Mouse (Mus musculus): ENCODE results near the gene Sco2. TPM values are rescaled to one million over a fixed set of nuclear protein-coding genes. Genes with fewer than 3 reads are reported as not detected.

Gene Sco2
- total and polyA plus RNA-seq, 3 experiments: 17.1 to 34.7 (median 27.2) TPM

GRCm38 (mm10) chr15:89377362-89377761, 3.7 kb upstream of the Sco2 start:
- Histone ChIP-seq H3K79me2 (replicated peaks; ENCODE audit: control insufficient read depth, extremely low read depth, insufficient read depth, poor library complexity, severe bottlenecking) (no peaks in the 10 kb centered on the region), H3K36me3 (replicated peaks in 1 of 2; ENCODE audit: control insufficient read depth in 1 of 2, insufficient read depth in 1 of 2, low read length in 1 of 2) (peaks cover 3 to 5% of the 10 kb centered on the region in 2 experiments), H3K4me3 (replicated peaks in 1 of 3; ENCODE audit: low read depth in 2 of 3, low read length in 2 of 3, poor library complexity in 1 of 3) (no peak overlapping the region), H3K4me2 (ENCODE audit: insufficient read depth, low read depth, poor library complexity, severe bottlenecking) (no peak overlapping the region), H3K27me3 (replicated peaks) (peaks cover 5% of the 10 kb centered on the region), H3K4me1 (ENCODE audit: control insufficient read depth in 1 of 2, insufficient read depth in 2 of 2) (peaks cover 0 to 17% of the 10 kb centered on the region in 2 experiments; a peak in 2 of 4 replicates), H3K9me3 (replicated peaks; ENCODE audit: low read length) (peaks cover 13% of the 10 kb centered on the region), H3K9ac (ENCODE audit: insufficient read depth, low read depth) (no peak overlapping the region), H3K27ac (ENCODE audit: insufficient read depth, low read depth) (no peak overlapping the region)
- no peak for TF ChIP-seq ZNF384 (IDR thresholded peaks at IDR 0.05; ENCODE audit: low read depth, low read length)
- no peak for TF ChIP-seq CTCF (conservative IDR thresholded peaks at IDR 0.05 in 1 of 2, IDR thresholded peaks at IDR 0.05 in 1 of 2; ENCODE audit: low read depth in 2 of 2, low read length in 2 of 2)
- TF ChIP-seq POLR2AphosphoS2 (IDR thresholded peaks at IDR 0.05; ENCODE audit: low read depth, low read length): no peak
- no peak for TF ChIP-seq CHD2 (IDR thresholded peaks at IDR 0.05; ENCODE audit: low read length)
- no peak for TF ChIP-seq POLR2A (IDR thresholded peaks at IDR 0.05; ENCODE audit: low read depth, low read length)
- TF ChIP-seq MAFK (IDR thresholded peaks at IDR 0.05; ENCODE audit: insufficient replicate concordance, low read length): no peak
- no peak for TF ChIP-seq MAZ (IDR thresholded peaks at IDR 0.05; ENCODE audit: low read depth, low read length)
- TF ChIP-seq SIN3A (IDR thresholded peaks at IDR 0.05; ENCODE audit: low read length): no peak
- no peak for TF ChIP-seq ELF1 (IDR thresholded peaks at IDR 0.05; ENCODE audit: low read depth, low read length)
- no peak for TF ChIP-seq IRF4 (IDR thresholded peaks at IDR 0.05; ENCODE audit: low read depth, low read length)
- TF ChIP-seq MAX (IDR thresholded peaks at IDR 0.05; ENCODE audit: low read length): no peak
- TF ChIP-seq USF2 (conservative IDR thresholded peaks at IDR 0.05; ENCODE audit: low read depth, low read length): no peak
- TF ChIP-seq MYC (IDR thresholded peaks at IDR 0.05; ENCODE audit: low read depth, low read length): no peak
- no peak for TF ChIP-seq RCOR1 (conservative IDR thresholded peaks at IDR 0.05; ENCODE audit: low read depth, low read length)
- TF ChIP-seq ETS1 (conservative IDR thresholded peaks at IDR 0.05; ENCODE audit: low read depth, low read length): no peak
- no peak for TF ChIP-seq JUND (conservative IDR thresholded peaks at IDR 0.05; ENCODE audit: low read depth, low read length)
- no peak for DNase-seq (ENCODE audit: extremely low read depth)
- in situ Hi-C loops (cut with MboI; ENCODE audit: low pct_ligation_motif_present, low pct_unique_long_range_greater_than_20kb, low sequenced_read_pairs): no loop called here
- dilution Hi-C loops (cut with MboI; ENCODE audit: extremely low pct_ligation_motif_present, extremely low pct_unique_long_range_greater_than_20kb, low sequenced_read_pairs): no loop called here

GRCm38 (mm10) chr15:89376957-89377356, 3.3 kb upstream of the Sco2 start, which contains the start of gene Tymp:
TSS of gene Tymp (minus strand) at chr15:89377039.
- H3K4me3 ChIP-seq (replicated peaks in 1 of 3; ENCODE audit: low read depth in 2 of 3, low read length in 2 of 3, poor library complexity in 1 of 3): no peak within 1 kb of the TSS
- DNase-seq (ENCODE audit: extremely low read depth): no peak
- peaks cover 7 to 9% of the 10 kb centered on the region in 2 experiments for H3K36me3 ChIP-seq (replicated peaks in 1 of 2; ENCODE audit: control insufficient read depth in 1 of 2, insufficient read depth in 1 of 2, low read length in 1 of 2)
- TF ChIP-seq CHD1 (IDR thresholded peaks at IDR 0.05; ENCODE audit: low read depth, low read length) (no peak), TBP (conservative IDR thresholded peaks at IDR 0.05; ENCODE audit: low read depth, low read length) (no peak), PAX5 (IDR thresholded peaks at IDR 0.05; ENCODE audit: low read length) (no peak), ZKSCAN1 (IDR thresholded peaks at IDR 0.05; ENCODE audit: borderline replicate concordance, low read depth, low read length) (no peak), HCFC1 (IDR thresholded peaks at IDR 0.05; ENCODE audit: low read depth, low read length) (no peak), UBTF (IDR thresholded peaks at IDR 0.05; ENCODE audit: low read depth, low read length) (no peak), ZC3H11A (IDR thresholded peaks at IDR 0.05; ENCODE audit: low read depth, low read length) (no peak), E2F4 (IDR thresholded peaks at IDR 0.05; ENCODE audit: insufficient replicate concordance, low read depth, low read length) (no peak), ZNF384 (IDR thresholded peaks at IDR 0.05; ENCODE audit: low read depth, low read length) (no peak), GABPA (IDR thresholded peaks at IDR 0.05; ENCODE audit: insufficient replicate concordance, low read depth, low read length) (no peak), MYC (IDR thresholded peaks at IDR 0.05; ENCODE audit: low read depth, low read length) (no peak), RAD21 (IDR thresholded peaks at IDR 0.05; ENCODE audit: low read depth, low read length) (no peak), JUND (conservative IDR thresholded peaks at IDR 0.05; ENCODE audit: low read depth, low read length) (no peak), ETS1 (conservative IDR thresholded peaks at IDR 0.05; ENCODE audit: low read depth, low read length) (no peak), MAFK (IDR thresholded peaks at IDR 0.05; ENCODE audit: insufficient replicate concordance, low read length) (no peak), NRF1 (IDR thresholded peaks at IDR 0.05; ENCODE audit: low read depth, low read length) (no peak)
- dilution Hi-C loops (cut with MboI; ENCODE audit: extremely low pct_ligation_motif_present, extremely low pct_unique_long_range_greater_than_20kb, low sequenced_read_pairs): no loop called here
- H3K4me1 ChIP-seq (ENCODE audit: control insufficient read depth in 1 of 2, insufficient read depth in 2 of 2): peaks cover 0 to 21% of the 10 kb centered on the region in 2 experiments; a peak in 2 of 4 replicates
- peaks cover 2% of the 10 kb centered on the region for H3K27me3 ChIP-seq (replicated peaks)
- no peak within 1 kb of the TSS for H3K4me2 ChIP-seq (ENCODE audit: insufficient read depth, low read depth, poor library complexity, severe bottlenecking)
- no peak within 1 kb of the TSS for H3K27ac ChIP-seq (ENCODE audit: insufficient read depth, low read depth)
- H3K9me3 ChIP-seq (replicated peaks; ENCODE audit: low read length): peaks cover 13% of the 10 kb centered on the region
- H3K9ac ChIP-seq (ENCODE audit: insufficient read depth, low read depth): no peak within 1 kb of the TSS
- in situ Hi-C loops (cut with MboI; ENCODE audit: low pct_ligation_motif_present, low pct_unique_long_range_greater_than_20kb, low sequenced_read_pairs): no loop called here
- H3K79me2 ChIP-seq (replicated peaks; ENCODE audit: control insufficient read depth, extremely low read depth, insufficient read depth, poor library complexity, severe bottlenecking): no peaks in the 10 kb centered on the region
